Mouse (Mus musculus) heart, embryonic 11.5 days (tissue): Measurements from ENCODE around the gene Gm20388. TPM values are rescaled to one million over a fixed set of nuclear protein-coding genes. Genes with fewer than 3 reads are reported as not detected.

ENCODE experiments used
- ATAC-seq: fragments of 200-750 bp; cut with Nextera tagmentation; replicated peaks from 2 replicates; pipeline ENCODE4 v1.8.0; 2017; ENCODE audit warnings: moderate library complexity; ENCODE audit not compliant: insufficient number of reproducible peaks, low FRiP score, low TSS enrichment
- H3K27ac ChIP-seq: fragments of 300-500 bp; sonication (generic); 2 replicates; pipeline ENCODE4 v1.5.1; 2014; ENCODE audit warnings: mild to moderate bottlenecking, low read depth, low read length
- H3K27me3 ChIP-seq: fragments of 300-500 bp; sonication (generic); 2 replicates; pipeline ENCODE4 v1.6.1; 2014; ENCODE audit warnings: mild to moderate bottlenecking, low read length, mixed read lengths; ENCODE audit not compliant: control insufficient read depth, insufficient read depth
- H3K36me3 ChIP-seq: fragments of 300-500 bp; sonication (generic); 2 replicates; pipeline ENCODE4 v1.6.1; 2014; ENCODE audit warnings: mild to moderate bottlenecking, low read length, moderate library complexity, mixed read lengths; ENCODE audit not compliant: control insufficient read depth, insufficient read depth
- H3K4me1 ChIP-seq: fragments of 300-500 bp; sonication (generic); 2 replicates; pipeline ENCODE4 v1.6.1; 2014; ENCODE audit warnings: low read length; ENCODE audit not compliant: control insufficient read depth, insufficient read depth
- H3K4me2 ChIP-seq: fragments of 300-500 bp; sonication (generic); 2 replicates; pipeline ENCODE4 v1.6.1; 2014; ENCODE audit warnings: mild to moderate bottlenecking, moderate library complexity
- H3K4me3 ChIP-seq: fragments of 300-500 bp; sonication (generic); 2 replicates; pipeline ENCODE4 v1.5.1; 2014; ENCODE audit warnings: low read depth, low read length
- H3K9ac ChIP-seq: fragments of 300-500 bp; sonication (generic); 2 replicates; pipeline ENCODE4 v1.6.1; 2014; ENCODE audit warnings: mild to moderate bottlenecking, low read depth, low read length, moderate library complexity
- H3K9me3 ChIP-seq: fragments of 300-500 bp; sonication (generic); replicated peaks from 2 replicates; pipeline ENCODE4 v1.6.1; 2016; ENCODE audit warnings: low read length; ENCODE audit not compliant: control insufficient read depth
- WGBS: fragments of 180-500 bp; shearing (Covaris S2); extraction: QIAGEN DNeasy Blood & Tissue Kit; methylation state at CpG from one replicate; pipeline ENCODE4 v1.1.7; 2014; ENCODE audit not compliant: insufficient replicate concordance; 5-methylcytosine and 5-hydroxymethylcytosine counted together
- polyA plus RNA-seq: library from polyadenylated mRNA; unstranded; fragments of >200 nt; fragmentation: Nextera tagmentation; extraction: Ambion mirVana; gene quantifications from 2 replicates; pipeline ENCODE4 v1.2.1, GENCODE M21; 2014

Gene Gm20388
- polyA plus RNA-seq, 1 experiment from 2014 or later: 6.4 TPM

GRCm38 (mm10) chr8:124319316-124319652 lies 4408.6 kb downstream of the Gm20388 start:
- no peak overlapping the region for H3K9ac ChIP-seq
- no peak overlapping the region for H3K4me3 ChIP-seq
- H3K4me2 ChIP-seq: no peak overlapping the region
- H3K9me3 ChIP-seq: no peaks in the 10 kb centered on the region
- no peaks in the 10 kb centered on the region for H3K27me3 ChIP-seq
- 76% methylated on average over 4 of the region's 4 CpGs for WGBS
- H3K36me3 ChIP-seq: 0 out of 2 replicates have a peak, but pooled peaks cover 5% of the 10 kb centered on the region
- H3K4me1 ChIP-seq: peaks cover 46% of the 10 kb centered on the region
- ATAC-seq: no peak
- H3K27ac ChIP-seq: no peak overlapping the region

- peaks cover 9% of the 10 kb centered on the region for H3K36me3 ChIP-seq
- H3K9ac ChIP-seq: no peak overlapping the region
- H3K9me3 ChIP-seq: no peaks in the 10 kb centered on the region
- peaks cover 30% of the 10 kb centered on the region for H3K4me1 ChIP-seq
- no peak for ATAC-seq
- H3K4me3 ChIP-seq: no peak overlapping the region
- H3K27ac ChIP-seq: no peak overlapping the region
- H3K27me3 ChIP-seq: no peaks in the 10 kb centered on the region
- H3K4me2 ChIP-seq: no peak overlapping the region
- 54% methylated on average over 12 of the region's 12 CpGs for WGBS
These were observed 4410.7 kb downstream of the Gm20388 start for GRCm38 (mm10) chr8:124321227-124321840.

- Histone ChIP-seq H3K4me1 (peaks cover 12% of the 10 kb centered on the region), H3K9me3 (no peaks in the 10 kb centered on the region), H3K4me3 (no peak overlapping the region), H3K9ac (no peak overlapping the region), H3K36me3 (peaks cover 9% of the 10 kb centered on the region), H3K4me2 (no peak overlapping the region), H3K27me3 (no peaks in the 10 kb centered on the region), H3K27ac (no peak overlapping the region)
- WGBS: 90% methylated on average over 14 of the region's 14 CpGs
- no peak for ATAC-seq
These were observed 4412.7 kb downstream of the Gm20388 start for GRCm38 (mm10) chr8:124323356-124323755.

GRCm38 (mm10) chr8:124328259-124328658 lies 4417.6 kb downstream of the Gm20388 start:
- 90% methylated on average over 7 of the region's 7 CpGs for WGBS
- Histone ChIP-seq H3K27me3 (no peaks in the 10 kb centered on the region), H3K4me1 (peaks cover 9% of the 10 kb centered on the region), H3K27ac (no peak overlapping the region), H3K36me3 (peaks cover 14% of the 10 kb centered on the region), H3K4me3 (no peak overlapping the region), H3K4me2 (no peak overlapping the region), H3K9ac (no peak overlapping the region), H3K9me3 (no peaks in the 10 kb centered on the region)
- no peak for ATAC-seq

GRCm38 (mm10) chr8:124329690-124330089 lies 4419.0 kb downstream of the Gm20388 start:
- Histone ChIP-seq H3K27ac (no peak overlapping the region), H3K9me3 (no peaks in the 10 kb centered on the region), H3K9ac (no peak overlapping the region), H3K36me3 (peaks cover 14% of the 10 kb centered on the region), H3K27me3 (no peaks in the 10 kb centered on the region), H3K4me2 (no peak overlapping the region), H3K4me3 (no peak overlapping the region), H3K4me1 (peaks cover 9% of the 10 kb centered on the region)
- no peak for ATAC-seq
- WGBS: 75% methylated on average over 10 of the region's 10 CpGs

- Histone ChIP-seq H3K4me1 (peaks cover 9% of the 10 kb centered on the region), H3K27me3 (no peaks in the 10 kb centered on the region), H3K4me3 (no peak overlapping the region), H3K27ac (no peak overlapping the region), H3K9me3 (no peaks in the 10 kb centered on the region), H3K4me2 (no peak overlapping the region), H3K36me3 (peaks cover 17% of the 10 kb centered on the region), H3K9ac (no peak overlapping the region)
- no peak for ATAC-seq
- 84% methylated on average over 2 of the region's 3 CpGs for WGBS
These were observed 4419.8 kb downstream of the Gm20388 start for GRCm38 (mm10) chr8:124330433-124330832.

- peaks cover 9% of the 10 kb centered on the region for H3K4me1 ChIP-seq
- ATAC-seq: no peak
- no peak overlapping the region for H3K4me2 ChIP-seq
- no peak overlapping the region for H3K4me3 ChIP-seq
- no peaks in the 10 kb centered on the region for H3K27me3 ChIP-seq
- H3K36me3 ChIP-seq: peaks cover 13% of the 10 kb centered on the region
- H3K27ac ChIP-seq: no peak overlapping the region
- H3K9ac ChIP-seq: no peak overlapping the region
- WGBS: 78% methylated on average over 3 of the region's 3 CpGs
- H3K9me3 ChIP-seq: no peaks in the 10 kb centered on the region
These were observed 4420.5 kb downstream of the Gm20388 start for GRCm38 (mm10) chr8:124331094-124331493.

GRCm38 (mm10) chr8:124331706-124332105 lies 4421.1 kb downstream of the Gm20388 start:
- H3K9me3 ChIP-seq: no peaks in the 10 kb centered on the region
- no peak for ATAC-seq
- H3K4me1 ChIP-seq: peaks cover 9% of the 10 kb centered on the region
- 76% methylated on average over 11 of the region's 11 CpGs for WGBS
- no peak overlapping the region for H3K4me3 ChIP-seq
- no peak overlapping the region for H3K9ac ChIP-seq
- no peak overlapping the region for H3K4me2 ChIP-seq
- H3K27ac ChIP-seq: no peak overlapping the region
- peaks cover 13% of the 10 kb centered on the region for H3K36me3 ChIP-seq
- H3K27me3 ChIP-seq: no peaks in the 10 kb centered on the region

- Histone ChIP-seq H3K36me3 (peaks cover 23% of the 10 kb centered on the region), H3K9me3 (no peaks in the 10 kb centered on the region), H3K4me1 (no peaks in the 10 kb centered on the region), H3K4me3 (no peak overlapping the region), H3K27ac (no peak overlapping the region), H3K4me2 (no peak overlapping the region), H3K27me3 (no peaks in the 10 kb centered on the region), H3K9ac (no peak overlapping the region)
- 89% methylated on average over 13 of the region's 13 CpGs for WGBS
- no peak for ATAC-seq
These were observed 4425.7 kb downstream of the Gm20388 start for GRCm38 (mm10) chr8:124336302-124336701.
